Mouse (Mus musculus): ENCODE measurements around the gene Gm14326. TPM values are rescaled to one million over a fixed set of nuclear protein-coding genes. Genes with fewer than 3 reads are reported as not detected.

Gm14326 gene
- polyA plus RNA-seq, 1 experiment from 2014 or later, result 22.7 TPM

Other genes with a start within 250 kb of the Gm14326 start
- 6.3 and 7.9 TPM in 2 replicates for gene Gm14322, start 198.0 kb downstream of the Gm14326 start, polyA plus RNA-seq (2015; fragmentation: Nextera tagmentation; extraction: Ambion mirVana)
- 35.3 and 35.5 TPM in 2 replicates for gene Gm14325, start 117.0 kb downstream of the Gm14326 start, polyA plus RNA-seq (2015; fragmentation: Nextera tagmentation; extraction: Ambion mirVana)
- 4.3 and 6.1 TPM in 2 replicates for gene Gm14327, start 60.2 kb downstream of the Gm14326 start, polyA plus RNA-seq (2015; fragmentation: Nextera tagmentation; extraction: Ambion mirVana)
- 1.2 TPM in 1 of 2 replicates, not detected in the other for gene Zfp972, start 31.7 kb downstream of the Gm14326 start, polyA plus RNA-seq (2015; fragmentation: Nextera tagmentation; extraction: Ambion mirVana)
- 12.0 and 13.4 TPM in 2 replicates for gene Zfp971, start 66.0 kb upstream of the Gm14326 start, polyA plus RNA-seq (2015; fragmentation: Nextera tagmentation; extraction: Ambion mirVana)
- 16.7 and 16.9 TPM in 2 replicates for gene Zfp931, start 121.2 kb upstream of the Gm14326 start, polyA plus RNA-seq (2015; fragmentation: Nextera tagmentation; extraction: Ambion mirVana)
- gene Phactr3, start 161.7 kb upstream of the Gm14326 start, polyA plus RNA-seq (2015; fragmentation: Nextera tagmentation; extraction: Ambion mirVana), result 0.39 and 0.55 TPM in 2 replicates